Mouse (Mus musculus): ENCODE data around the gene Adnp.
"Not testable (repeated sequence)": the region's sequence is repeated elsewhere in the genome, so short reads cannot be mapped to it uniquely, and the experiment has no call there.

Adnp gene

GRCm38 (mm10) chr2:168205681-168206631 lies 956 bp downstream of the Adnp start:
- peak; percentile 49 for DNase-seq (ENCODE audit: low spot score)

GRCm38 (mm10) chr2:168205265-168205664 lies 1.6 kb downstream of the Adnp start:
- peak; percentile 84 for DNase-seq (ENCODE audit: low spot score)

- DNase-seq (ENCODE audit: low spot score), result no peak
These were observed 2.4 kb downstream of the Adnp start for GRCm38 (mm10) chr2:168204476-168204999.

GRCm38 (mm10) chr2:168200014-168200691 lies 6.8 kb downstream of the Adnp start:
- DNase-seq (ENCODE audit: low spot score), result no peak

- no peak for DNase-seq (ENCODE audit: low spot score)
These were observed 7.4 kb downstream of the Adnp start for GRCm38 (mm10) chr2:168199476-168199875.

- DNase-seq (ENCODE audit: low spot score), result no peak
These were observed 8.5 kb downstream of the Adnp start for GRCm38 (mm10) chr2:168198421-168198820.

GRCm38 (mm10) chr2:168195721-168196120 lies 11.2 kb downstream of the Adnp start:
- no peak for DNase-seq (ENCODE audit: low spot score)

- no peak for DNase-seq (ENCODE audit: low spot score)
These were observed 13.2 kb downstream of the Adnp start for GRCm38 (mm10) chr2:168193685-168194084.

GRCm38 (mm10) chr2:168191856-168192255 lies 15.1 kb downstream of the Adnp start:
- no peak for DNase-seq (ENCODE audit: low spot score)

GRCm38 (mm10) chr2:168175946-168176345 lies 31.0 kb downstream of the Adnp start:
- no peak for DNase-seq (ENCODE audit: low spot score)

- peak; percentile 68 for DNase-seq (ENCODE audit: low spot score)
These were observed 36.7 kb downstream of the Adnp start for GRCm38 (mm10) chr2:168170167-168170685.

- DNase-seq (ENCODE audit: low spot score), result no peak
These were observed 37.2 kb downstream of the Adnp start for GRCm38 (mm10) chr2:168169800-168170113.

GRCm38 (mm10) chr2:168168892-168169799 lies 37.8 kb downstream of the Adnp start:
- no peak for DNase-seq (ENCODE audit: low spot score)

GRCm38 (mm10) chr2:168167781-168168180 lies 39.1 kb downstream of the Adnp start:
- no peak for DNase-seq (ENCODE audit: low spot score)

GRCm38 (mm10) chr2:168166750-168167460 lies 40.0 kb downstream of the Adnp start:
- DNase-seq (ENCODE audit: low spot score), result peak; percentile 30

GRCm38 (mm10) chr2:168161978-168162377 lies 44.9 kb downstream of the Adnp start:
- no peak for DNase-seq (ENCODE audit: low spot score)

GRCm38 (mm10) chr2:168161514-168161971 lies 45.4 kb downstream of the Adnp start:
- no peak for DNase-seq (ENCODE audit: low spot score)

GRCm38 (mm10) chr2:168160370-168160930 lies 46.5 kb downstream of the Adnp start:
- DNase-seq (ENCODE audit: low spot score), result no peak

- peak; percentile 28 for DNase-seq (ENCODE audit: low spot score)
These were observed 47.8 kb downstream of the Adnp start for GRCm38 (mm10) chr2:168158911-168159711.

GRCm38 (mm10) chr2:168157974-168158373 lies 48.9 kb downstream of the Adnp start:
- DNase-seq (ENCODE audit: low spot score), result not testable (repeated sequence)
